Mouse (Mus musculus) liver, embryonic 15.5 days (tissue): ENCODE results near the gene Sept5. TPM values are rescaled to one million over a fixed set of nuclear protein-coding genes. Genes with fewer than 3 reads are reported as not detected.

Experiments
- ATAC-seq: fragments of 200-750 bp; cut with Nextera tagmentation; 2 replicates; pipeline ENCODE4 v1.8.0; 2017; ENCODE audit warnings: moderate number of reproducible peaks, mild to moderate bottlenecking, moderate library complexity; ENCODE audit not compliant: insufficient read depth
- H3K27ac ChIP-seq: fragments of 300-500 bp; sonication (generic); replicated peaks from 2 replicates; pipeline ENCODE4 v1.5.1; 2015; ENCODE audit warnings: mild to moderate bottlenecking, inconsistent platforms
- H3K27me3 ChIP-seq: fragments of 300-500 bp; sonication (generic); 2 replicates; pipeline ENCODE4 v1.6.1; 2015; ENCODE audit warnings: mild to moderate bottlenecking, inconsistent platforms
- H3K36me3 ChIP-seq: fragments of 300-500 bp; sonication (generic); replicated peaks from 2 replicates; pipeline ENCODE4 v1.6.1; 2015; ENCODE audit warnings: moderate library complexity, mild to moderate bottlenecking, inconsistent platforms
- H3K4me1 ChIP-seq: fragments of 300-500 bp; sonication (generic); replicated peaks from 2 replicates; pipeline ENCODE4 v1.6.1; 2015; ENCODE audit warnings: inconsistent platforms
- H3K4me2 ChIP-seq: fragments of 300-500 bp; sonication (generic); 2 replicates; pipeline ENCODE4 v1.6.1; 2015; ENCODE audit warnings: moderate library complexity, mild to moderate bottlenecking, inconsistent platforms
- H3K4me3 ChIP-seq: fragments of 300-500 bp; sonication (generic); replicated peaks from 2 replicates; pipeline ENCODE4 v1.5.1; 2015; ENCODE audit warnings: mild to moderate bottlenecking, inconsistent platforms
- H3K9ac ChIP-seq: fragments of 300-500 bp; sonication (generic); 2 replicates; pipeline ENCODE4 v1.6.1; 2015; ENCODE audit warnings: moderate library complexity, mild to moderate bottlenecking, inconsistent platforms
- H3K9me3 ChIP-seq: fragments of 300-500 bp; sonication (generic); replicated peaks from 2 replicates; pipeline ENCODE4 v1.6.1; 2016; ENCODE audit warnings: inconsistent platforms
- WGBS: fragments of 180-500 bp; shearing (Covaris S2); methylation state at CpG from one replicate; pipeline ENCODE4 v1.1.7; 2015; ENCODE audit warnings: mixed read lengths; ENCODE audit not compliant: insufficient replicate concordance; 5-methylcytosine and 5-hydroxymethylcytosine counted together
- polyA plus RNA-seq: library from polyadenylated mRNA; unstranded; fragments of >200 nt; fragmentation: Nextera tagmentation; extraction: Ambion mirVana; gene quantifications from 2 replicates; pipeline ENCODE4 v1.2.1, GENCODE M21; 2015

The Sept5 gene
- polyA plus RNA-seq, 1 experiment from 2014 or later = 3.5 TPM

DNA sequence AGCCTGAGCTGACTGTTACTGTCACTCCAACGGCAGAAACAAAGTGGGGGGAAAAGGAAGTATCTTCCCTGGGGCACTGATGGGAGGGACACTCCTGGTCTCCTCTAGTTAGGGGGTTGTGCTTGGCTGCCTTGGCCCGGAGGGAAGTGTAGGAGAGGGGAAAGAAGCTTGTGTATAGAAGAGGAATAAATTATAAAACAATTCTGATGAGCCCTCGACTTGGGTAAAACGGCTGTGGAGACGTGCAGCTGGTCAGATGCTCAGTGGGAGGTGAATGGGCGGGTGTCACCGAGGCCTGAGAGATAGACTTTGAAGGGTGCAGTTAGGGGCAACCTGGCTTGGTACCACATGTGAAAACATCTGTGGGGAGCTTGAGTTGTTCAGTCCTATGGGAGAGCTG, 1.4 kb upstream of the Sept5 start:
- H3K27me3 ChIP-seq = peaks cover 69% of the 10 kb centered on the region
- H3K4me1 ChIP-seq = peaks cover 29% of the 10 kb centered on the region
- H3K27ac ChIP-seq = no peak overlapping the region
- H3K9me3 ChIP-seq = no peaks in the 10 kb centered on the region
- H3K4me2 ChIP-seq = no peak overlapping the region
- ATAC-seq = no peak
- H3K4me3 ChIP-seq = no peak overlapping the region
- 48% methylated on average over 7 of the region's 7 CpGs for WGBS
- H3K9ac ChIP-seq = no peak overlapping the region
- H3K36me3 ChIP-seq = no peaks in the 10 kb centered on the region

- no peak overlapping the region for H3K27ac ChIP-seq
- 35% methylated on average over 5 of the region's 5 CpGs for WGBS
- peaks cover 35% of the 10 kb centered on the region for H3K4me1 ChIP-seq
- ATAC-seq = no peak
- H3K4me3 ChIP-seq = peak overlapping the region; percentile 58
- H3K27me3 ChIP-seq = peaks cover 77% of the 10 kb centered on the region
- no peak overlapping the region for H3K9ac ChIP-seq
- no peaks in the 10 kb centered on the region for H3K9me3 ChIP-seq
- peak overlapping the region; percentile 77 for H3K4me2 ChIP-seq
- H3K36me3 ChIP-seq = no peaks in the 10 kb centered on the region
These were observed 537 bp upstream of the Sept5 start for GRCm38 (mm10) chr16:18630291-18630690.

GRCm38 (mm10) chr16:18628948-18629340, 810 bp downstream of the Sept5 start:
- Histone ChIP-seq H3K4me3 (peak overlapping the region; percentile 58), H3K4me2 (peak overlapping the region; percentile 77), H3K9ac (no peak overlapping the region), H3K36me3 (no peaks in the 10 kb centered on the region), H3K27ac (no peak overlapping the region), H3K27me3 (peaks cover 91% of the 10 kb centered on the region), H3K4me1 (peaks cover 35% of the 10 kb centered on the region), H3K9me3 (no peaks in the 10 kb centered on the region)
- 42% methylated on average over 2 of the region's 2 CpGs for WGBS
- no peak for ATAC-seq

GRCm38 (mm10) chr16:18628206-18628947, 1.4 kb downstream of the Sept5 start:
- H3K4me1 ChIP-seq = peaks cover 35% of the 10 kb centered on the region
- H3K9ac ChIP-seq = no peak overlapping the region
- H3K9me3 ChIP-seq = no peaks in the 10 kb centered on the region
- peaks cover 96% of the 10 kb centered on the region for H3K27me3 ChIP-seq
- no peak overlapping the region for H3K27ac ChIP-seq
- peak overlapping the region; percentile 58 for H3K4me3 ChIP-seq
- no peaks in the 10 kb centered on the region for H3K36me3 ChIP-seq
- 49% methylated on average over 7 of the region's 7 CpGs for WGBS
- peak overlapping the region; percentile 77 for H3K4me2 ChIP-seq
- no peak for ATAC-seq

DNA sequence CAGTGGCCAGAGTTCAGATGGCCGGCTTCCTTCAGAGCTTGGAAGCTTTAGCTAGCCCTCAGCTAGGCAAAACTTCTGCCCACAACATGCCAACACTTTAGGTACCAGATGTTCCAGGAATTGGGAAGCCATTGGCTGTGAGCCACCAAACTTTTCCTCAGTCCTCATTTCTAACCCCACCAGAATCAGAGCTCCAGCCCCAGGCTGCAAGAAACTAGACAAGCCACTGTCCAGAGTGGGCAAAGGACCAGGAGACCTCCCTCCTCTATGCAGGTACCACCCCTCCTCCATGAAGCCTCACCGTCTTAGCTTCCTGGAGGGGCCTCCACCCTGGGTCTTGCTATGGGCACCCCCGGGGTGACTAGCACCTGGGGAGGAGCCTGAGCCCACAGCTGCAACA, 2.6 kb downstream of the Sept5 start:
- H3K36me3 ChIP-seq = no peaks in the 10 kb centered on the region
- H3K27ac ChIP-seq = no peak overlapping the region
- no peak overlapping the region for H3K4me3 ChIP-seq
- ATAC-seq = no peak
- H3K4me2 ChIP-seq = peak overlapping the region; percentile 72; the same call in 1 of the 2 replicates
- peaks cover 97% of the 10 kb centered on the region for H3K27me3 ChIP-seq
- 48% methylated on average over 3 of the region's 3 CpGs for WGBS
- H3K9ac ChIP-seq = no peak overlapping the region
- no peaks in the 10 kb centered on the region for H3K9me3 ChIP-seq
- H3K4me1 ChIP-seq = peaks cover 36% of the 10 kb centered on the region

DNA sequence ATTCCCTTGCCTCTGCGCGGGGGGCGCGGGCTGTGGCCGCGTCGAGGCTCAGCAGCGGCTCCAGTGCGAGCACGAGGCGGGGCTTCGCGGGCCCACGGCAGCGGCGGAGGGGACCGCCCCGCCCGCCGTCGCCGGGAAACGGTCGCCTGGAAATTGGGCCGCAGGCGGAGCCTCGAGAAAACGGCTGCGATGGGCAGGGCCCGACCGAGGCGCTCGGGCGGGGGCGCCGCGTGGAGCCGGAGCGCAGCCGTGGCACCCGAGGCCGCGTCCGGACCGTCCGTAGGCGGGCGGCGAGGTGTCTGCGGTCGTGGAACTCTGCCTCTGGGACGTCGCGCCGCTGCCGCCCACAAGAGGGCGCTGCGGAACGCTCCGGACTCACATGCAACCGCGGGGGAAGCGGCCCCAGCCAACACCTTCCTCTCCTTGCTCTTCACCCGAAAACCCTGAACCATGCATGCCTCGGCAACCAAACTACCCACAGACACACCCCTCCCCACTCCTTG, 3.3 kb downstream of the Sept5 start, which contains the start of gene Gm49601:
Gm49601 (minus strand) TSS at position 52 of the 503 bp plus-strand sequence.
- H3K4me2 ChIP-seq = peak within 1 kb of the TSS; percentile 72
- H3K36me3 ChIP-seq = no peaks in the 10 kb centered on the region
- H3K27me3 ChIP-seq = peaks cover 100% of the 10 kb centered on the region
- no peaks in the 10 kb centered on the region for H3K9me3 ChIP-seq
- peak; percentile 18; the same call in 1 of the 2 replicates for ATAC-seq
- H3K9ac ChIP-seq = no peak within 1 kb of the TSS
- H3K27ac ChIP-seq = no peak within 1 kb of the TSS
- H3K4me1 ChIP-seq = peaks cover 40% of the 10 kb centered on the region
- H3K4me3 ChIP-seq = peak within 1 kb of the TSS; percentile 50
- under 1% methylated on average over 65 of the region's 65 CpGs for WGBS

DNA sequence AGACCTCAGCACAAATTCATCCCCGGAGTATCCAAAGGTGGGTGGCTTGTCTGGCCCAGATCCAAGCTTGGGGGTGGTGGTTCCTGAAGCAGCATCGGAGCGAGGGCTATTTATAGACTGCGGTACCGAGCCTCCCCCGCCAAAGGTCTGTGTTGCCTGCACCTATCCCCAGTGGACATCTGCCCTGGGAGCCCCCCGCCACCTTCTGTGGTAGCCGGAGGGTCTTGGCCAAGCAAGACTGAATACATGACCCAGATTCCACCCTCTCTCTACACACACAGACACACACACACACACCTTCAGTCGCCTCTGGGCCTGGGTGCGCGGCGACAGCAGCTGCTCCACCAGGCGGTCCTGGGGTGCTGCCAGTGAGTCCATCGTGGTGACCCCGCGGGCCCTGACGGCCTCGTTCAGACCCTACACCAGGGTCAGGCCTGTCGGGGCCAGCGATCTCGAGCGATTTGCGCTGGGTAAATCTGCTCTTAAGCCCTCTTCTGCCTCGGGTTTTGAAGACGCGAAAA, 3.9 kb downstream of the Sept5 start:
- no peak for ATAC-seq
- peaks cover 100% of the 10 kb centered on the region for H3K27me3 ChIP-seq
- H3K9me3 ChIP-seq = no peaks in the 10 kb centered on the region
- H3K4me2 ChIP-seq = peak overlapping the region; percentile 72
- peaks cover 42% of the 10 kb centered on the region for H3K4me1 ChIP-seq
- H3K27ac ChIP-seq = no peak overlapping the region
- H3K36me3 ChIP-seq = no peaks in the 10 kb centered on the region
- H3K4me3 ChIP-seq = peak overlapping the region; percentile 50
- H3K9ac ChIP-seq = no peak overlapping the region
- 8% methylated on average over 26 of the region's 26 CpGs for WGBS

GRCm38 (mm10) chr16:18625097-18625496, 4.7 kb downstream of the Sept5 start:
- no peak overlapping the region for H3K27ac ChIP-seq
- peaks cover 42% of the 10 kb centered on the region for H3K4me1 ChIP-seq
- H3K27me3 ChIP-seq = peaks cover 100% of the 10 kb centered on the region
- H3K4me3 ChIP-seq = no peak overlapping the region
- H3K9me3 ChIP-seq = no peaks in the 10 kb centered on the region
- no peak for ATAC-seq
- H3K4me2 ChIP-seq = no peak overlapping the region
- no peaks in the 10 kb centered on the region for H3K36me3 ChIP-seq
- WGBS = 30% methylated on average over 14 of the region's 14 CpGs
- H3K9ac ChIP-seq = no peak overlapping the region

GRCm38 (mm10) chr16:18624641-18625040, 5.1 kb downstream of the Sept5 start:
- H3K27me3 ChIP-seq = peaks cover 100% of the 10 kb centered on the region
- no peaks in the 10 kb centered on the region for H3K9me3 ChIP-seq
- 21% methylated on average over 15 of the region's 15 CpGs for WGBS
- no peaks in the 10 kb centered on the region for H3K36me3 ChIP-seq
- H3K27ac ChIP-seq = no peak overlapping the region
- no peak overlapping the region for H3K4me2 ChIP-seq
- H3K9ac ChIP-seq = no peak overlapping the region
- ATAC-seq = no peak
- H3K4me1 ChIP-seq = peaks cover 38% of the 10 kb centered on the region
- no peak overlapping the region for H3K4me3 ChIP-seq

DNA sequence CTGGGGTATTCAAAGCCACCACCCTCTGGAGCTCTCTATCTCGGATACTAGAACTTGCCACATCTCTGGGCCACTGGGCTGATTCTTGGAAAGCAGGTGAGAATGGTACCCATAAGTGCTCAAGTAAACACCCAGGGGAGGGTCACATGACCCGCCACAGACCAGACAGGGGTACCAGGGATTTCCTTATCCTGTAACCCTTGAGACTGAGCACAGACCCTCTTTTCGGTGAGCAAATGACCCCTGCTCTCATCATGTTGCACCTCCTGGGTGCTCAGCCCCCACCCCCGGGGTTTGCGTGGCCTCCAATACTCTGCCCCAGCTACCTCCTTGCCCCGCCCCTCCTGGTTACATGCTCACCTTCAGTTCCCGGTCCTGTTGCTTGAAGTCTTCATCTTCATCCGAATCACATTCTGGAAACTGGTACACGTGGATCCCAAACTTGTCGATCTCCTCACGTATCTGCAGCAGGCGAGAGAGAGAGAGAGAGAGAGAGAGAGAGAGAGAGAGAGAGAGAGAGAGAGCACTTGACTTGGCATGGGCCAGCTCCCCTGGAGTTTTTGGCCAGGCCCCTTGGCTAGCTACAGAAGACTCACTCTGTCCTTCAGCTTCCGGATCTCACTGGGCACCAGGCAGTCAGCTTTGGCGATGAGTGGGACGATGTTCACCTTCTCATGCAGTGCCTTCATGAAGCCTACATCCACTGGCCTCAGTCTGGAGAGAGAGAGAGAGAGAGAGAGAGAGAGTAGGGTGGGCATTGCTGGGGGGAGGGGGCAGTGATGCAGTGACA, 5.8 kb downstream of the Sept5 start:
- Histone ChIP-seq H3K9me3 (no peaks in the 10 kb centered on the region), H3K27ac (no peak overlapping the region), H3K27me3 (peaks cover 100% of the 10 kb centered on the region), H3K4me3 (no peak overlapping the region), H3K36me3 (no peaks in the 10 kb centered on the region), H3K4me2 (no peak overlapping the region), H3K4me1 (peaks cover 32% of the 10 kb centered on the region), H3K9ac (no peak overlapping the region)
- WGBS = 21% methylated on average over 15 of the region's 15 CpGs
- ATAC-seq = no peak
